16 mouse cellular contexts compared by ENCODE assay signal in genomic region chr6:118077421-118077820, GRCm38 (mm10).
"Had no signal": no experiment of that assay in that cellular context is flagged by ENCODE, and none has a peak within 500 bp of the region (broad histone marks: within the 10 kb centered on the region; RNA-seq: fewer than 3 reads in every experiment).

No protein-coding gene starts in this region.

- H3K9me3 ChIP-seq: intestine, embryonic 15.5 days; limb, embryonic 13.5 days; lung, embryonic 15.5 days; midbrain, embryonic 15.5 days; neural tube, embryonic 12.5 days had no signal

- DNase-seq: kidney, adult 18-20 months; kidney, postnatal 10 days; kidney, postnatal 4 days; retina, postnatal 1 day; right cerebral cortex, postnatal 4 days; spleen, adult 18-20 months; thymus, adult 18-20 months; thymus, postnatal 14 days had no signal

- H3K4me2 ChIP-seq: intestine, embryonic 15.5 days; limb, embryonic 13.5 days; liver, embryonic 11.5 days; lung, embryonic 15.5 days; midbrain, embryonic 11.5 days; midbrain, embryonic 15.5 days; neural tube, embryonic 12.5 days had no signal

- H3K36me3 ChIP-seq: intestine, embryonic 15.5 days; limb, embryonic 13.5 days; lung, embryonic 15.5 days; midbrain, embryonic 15.5 days; neural tube, embryonic 12.5 days had no signal

- H3K27me3 ChIP-seq: intestine, embryonic 15.5 days; lung, embryonic 15.5 days; midbrain, embryonic 15.5 days; neural tube, embryonic 12.5 days had no signal

- H3K27ac ChIP-seq: intestine, embryonic 15.5 days; left cerebral cortex, adult 2 months; limb, embryonic 13.5 days; lung, embryonic 15.5 days; midbrain, embryonic 15.5 days; neural tube, embryonic 12.5 days had no signal

- ATAC-seq: intestine, embryonic 15.5 days; midbrain, embryonic 15.5 days had no signal

- H3K9ac ChIP-seq: intestine, embryonic 15.5 days; limb, embryonic 13.5 days; lung, embryonic 15.5 days; midbrain, embryonic 15.5 days; neural tube, embryonic 12.5 days had no signal

- H3K4me3 ChIP-seq: intestine, embryonic 15.5 days; left cerebral cortex, adult 2 months; limb, embryonic 13.5 days; lung, embryonic 15.5 days; midbrain, embryonic 15.5 days; neural tube, embryonic 12.5 days had no signal
